Mouse (Mus musculus): Measurements from ENCODE around the gene Armcx4. TPM values are rescaled to one million over a fixed set of nuclear protein-coding genes. Genes with fewer than 3 reads are reported as not detected.

Armcx4 gene
- total RNA-seq, 2 experiments from 2014 or later = 51.3 to 51.5 TPM

DNA sequence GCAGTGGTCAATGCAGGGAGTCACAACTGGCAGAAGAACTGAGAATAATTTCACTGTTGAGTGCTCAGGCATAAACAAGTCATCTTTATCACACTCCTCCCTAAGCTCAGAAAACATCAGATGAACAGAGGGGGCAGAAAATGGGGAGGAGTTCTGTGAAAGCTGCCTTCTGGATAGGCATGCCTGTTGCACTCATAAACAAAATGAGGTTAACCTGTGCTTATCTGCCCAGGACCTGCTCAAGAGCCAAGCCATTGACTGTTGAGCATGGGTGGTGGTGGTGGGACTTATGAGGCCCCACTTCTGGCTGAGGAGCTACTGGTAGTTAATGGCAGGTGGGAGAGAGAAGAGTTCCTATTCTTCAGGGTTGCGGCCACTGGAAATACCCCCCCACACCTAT is 51.5 kb downstream of the Armcx4 start:
- intact Hi-C loops (cut with DNase I) = no loop called here
- DNase-seq (ENCODE audit: extremely low spot score in 1 of 2, low spot score in 2 of 2) = no peak

DNA sequence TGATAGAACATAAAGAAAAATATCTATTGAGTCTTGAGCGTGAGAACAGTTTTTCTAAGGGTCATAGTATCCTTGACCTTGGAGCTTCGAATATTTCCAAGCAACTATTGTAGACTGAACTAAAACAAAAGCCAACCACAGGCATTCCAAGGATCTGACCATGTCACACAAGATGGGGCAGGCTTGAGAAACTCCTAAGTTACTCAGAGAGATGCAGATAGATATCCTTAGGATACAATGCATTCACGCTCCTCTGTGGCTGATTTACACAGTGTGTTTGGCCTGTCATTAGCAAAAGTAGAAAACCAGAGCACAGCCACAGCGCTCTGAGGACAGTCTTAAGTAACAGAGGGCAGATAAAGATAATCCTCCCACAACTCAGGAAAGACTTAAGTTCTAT is 52.8 kb downstream of the Armcx4 start:
- intact Hi-C loops (cut with DNase I) = no loop called here
- DNase-seq (ENCODE audit: extremely low spot score in 1 of 2, low spot score in 2 of 2) = no peak

DNA sequence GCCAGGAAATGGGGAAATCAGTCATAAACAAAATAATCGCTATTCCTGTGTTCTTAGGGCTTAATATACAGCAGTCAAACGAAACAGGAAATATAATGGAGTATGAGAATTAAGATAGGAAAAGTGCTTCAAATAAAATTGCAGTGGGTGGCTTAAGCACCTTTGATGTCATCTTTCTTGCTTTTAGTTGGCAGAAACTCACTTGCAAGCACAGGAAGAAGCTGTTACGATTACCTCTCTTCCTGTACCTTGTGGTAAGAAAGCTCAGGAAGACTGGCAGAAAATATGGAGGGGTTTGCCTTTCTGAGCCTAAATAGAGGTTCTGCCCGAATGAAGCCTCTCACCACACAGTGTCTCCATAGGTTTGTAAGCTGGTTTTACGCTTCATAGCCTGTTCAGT is 55.5 kb downstream of the Armcx4 start:
- intact Hi-C loops (cut with DNase I) = no loop called here
- DNase-seq (ENCODE audit: extremely low spot score in 1 of 2, low spot score in 2 of 2) = no peak

Other genes starting within 250 kb of the Armcx4 start
- gene Taf7l, start 210.0 kb upstream of the Armcx4 start, total RNA-seq (2021) = not detected
- gene Timm8a1, start 144.7 kb upstream of the Armcx4 start, total RNA-seq (2021) = 10 to 100 TPM; 20.2 to 26.5 TPM
- 1 to 10 TPM in 1 of 2 experiments, under 1 TPM in 1; 0.93 to 1.6 TPM for gene Btk, start 102.9 kb upstream of the Armcx4 start, total RNA-seq (2021)
- 100 to 1,000 TPM; 157 to 158 TPM for gene Rpl36a, start 100.9 kb upstream of the Armcx4 start, total RNA-seq (2021)
- 1 to 10 TPM; 8.8 to 9.2 TPM for gene Gla, start 85.4 kb upstream of the Armcx4 start, total RNA-seq (2021)
- gene Hnrnph2, start 85.3 kb upstream of the Armcx4 start, total RNA-seq (2021) = 100 to 1,000 TPM; 132 to 133 TPM
- gene Armcx1, start 31.4 kb downstream of the Armcx4 start, total RNA-seq (2021) = 10 to 100 TPM; 58.2 to 72.7 TPM
- gene Armcx6, start 64.9 kb downstream of the Armcx4 start, total RNA-seq (2021) = 1 to 10 TPM; 7.0 to 8.9 TPM
- 10 to 100 TPM; 82.9 to 91.2 TPM for gene Armcx3, start 70.1 kb downstream of the Armcx4 start, total RNA-seq (2021)
- gene Armcx2, start 122.7 kb downstream of the Armcx4 start, total RNA-seq (2021) = 10 to 100 TPM; 90.3 to 94.4 TPM

Data from left cerebral cortex, postnatal 10 days (tissue).